Mouse (Mus musculus): ENCODE measurements around the gene Gzmk.
"Not testable (repeated sequence)": the region's sequence is repeated elsewhere in the genome, so short reads cannot be mapped to it uniquely, and the experiment has no call there.

The Gzmk gene

DNA sequence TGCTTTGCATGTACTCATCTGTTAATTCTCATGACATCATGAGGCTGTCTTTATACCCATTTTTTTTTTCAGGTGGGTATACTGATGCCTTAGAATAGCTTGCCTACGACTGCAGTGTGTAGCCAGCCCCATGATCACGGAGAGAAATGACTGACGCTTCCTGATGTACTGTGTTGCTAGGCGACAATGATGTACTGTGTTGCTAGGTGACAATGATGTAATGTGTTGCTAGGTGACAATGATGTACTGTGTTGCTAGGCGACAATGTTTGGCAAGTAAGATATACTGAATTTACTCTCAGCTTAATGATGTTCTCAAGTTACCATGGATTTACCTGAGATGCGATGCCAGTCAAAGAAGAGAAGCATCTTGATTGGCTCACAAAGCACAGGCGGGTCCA, at the start of gene Gzmk:
Gene Gzmk (minus strand): TSS at position 98 of the 400 bp plus-strand sequence.
- no peak for DNase-seq (ENCODE audit: low read depth, low spot score)

DNA sequence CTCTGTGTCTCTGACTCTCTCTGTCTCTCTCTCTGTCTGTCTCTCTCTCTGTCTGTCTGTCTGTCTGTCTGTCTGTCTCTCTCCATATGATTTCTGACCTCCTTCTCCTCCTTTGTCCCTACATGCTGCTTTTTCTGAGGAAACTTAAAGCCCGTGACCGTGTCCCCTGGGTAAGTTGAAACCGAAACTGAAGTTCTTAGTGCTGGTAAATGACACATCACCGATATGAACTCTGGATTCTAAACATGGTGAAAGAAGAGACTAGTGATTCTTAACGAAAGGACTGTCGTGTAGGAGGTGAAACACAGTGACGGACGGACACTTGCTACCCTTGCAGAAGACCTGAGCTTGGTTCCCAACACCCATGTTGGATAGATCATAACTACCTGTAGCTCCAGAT, 45.5 kb upstream of the Gzmk start:
- no peak for DNase-seq (ENCODE audit: low read depth, low spot score)

DNA sequence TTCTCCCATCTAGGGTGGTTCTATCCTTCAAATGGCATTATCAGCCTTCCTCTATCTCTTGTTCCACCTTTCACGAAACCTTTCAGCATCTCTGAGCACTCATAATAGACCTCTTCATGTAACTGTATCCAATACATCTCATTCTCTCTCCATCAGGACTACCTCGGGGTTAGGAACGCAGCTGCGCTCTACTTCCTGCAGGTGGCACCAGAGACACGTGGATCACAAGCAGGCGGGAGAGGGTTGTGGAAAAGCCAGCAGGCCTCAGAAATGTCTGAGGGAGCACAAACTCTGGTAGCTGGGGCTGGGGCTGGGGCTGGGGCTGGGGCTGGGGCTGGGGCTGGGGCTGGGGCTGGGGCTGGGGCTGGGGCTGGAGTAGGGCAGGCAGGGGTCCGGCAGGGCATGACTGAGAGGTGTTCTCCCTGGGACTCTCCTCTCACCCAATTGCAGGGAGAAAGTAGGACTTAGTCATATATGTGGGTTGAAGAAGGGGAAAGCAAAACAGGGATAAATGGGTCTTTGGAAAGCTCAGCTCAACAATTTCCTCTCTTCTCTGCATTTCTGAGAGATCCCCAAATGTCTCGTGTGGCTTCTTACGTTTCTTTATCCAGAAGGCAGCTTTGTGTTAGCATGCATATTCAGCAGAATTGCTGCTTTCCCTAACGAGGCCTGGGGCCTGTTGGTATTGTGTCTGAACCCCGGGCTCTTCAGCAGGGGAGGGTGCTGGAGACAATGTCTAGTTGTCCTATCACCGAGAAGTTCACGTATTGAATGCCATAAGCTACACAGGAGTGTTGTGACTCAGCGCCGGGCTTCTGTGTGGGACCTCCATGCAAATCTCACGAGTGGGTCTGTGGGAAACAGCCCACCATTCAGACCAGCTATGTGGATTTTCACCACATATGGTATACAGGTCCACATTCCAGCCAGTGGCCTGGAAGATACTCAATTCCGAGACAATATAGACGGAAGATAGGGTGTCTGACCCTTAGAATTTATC, 44.4 kb upstream of the Gzmk start:
- DNase-seq (ENCODE audit: low read depth, low spot score): peak; percentile 86

DNA sequence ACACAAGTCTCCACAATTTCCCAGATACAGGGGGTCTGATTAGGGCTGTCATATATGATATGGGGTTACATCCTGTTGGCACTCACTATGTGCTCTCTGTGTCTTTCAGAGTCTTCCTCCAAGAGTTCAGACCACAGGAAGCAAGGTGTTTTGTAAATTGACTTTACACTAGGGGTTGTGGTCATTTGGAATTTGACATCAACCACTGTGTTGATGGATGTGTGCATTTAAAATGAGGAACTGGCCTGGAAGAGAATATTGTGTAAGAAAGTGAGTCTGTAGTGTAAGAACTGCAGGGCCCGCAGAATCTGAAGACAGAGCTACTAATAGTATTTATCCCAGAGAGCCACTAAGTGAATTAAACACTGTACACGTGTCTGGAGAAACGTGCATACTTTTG, 41.5 kb upstream of the Gzmk start:
- DNase-seq (ENCODE audit: low read depth, low spot score): peak; percentile 20

DNA sequence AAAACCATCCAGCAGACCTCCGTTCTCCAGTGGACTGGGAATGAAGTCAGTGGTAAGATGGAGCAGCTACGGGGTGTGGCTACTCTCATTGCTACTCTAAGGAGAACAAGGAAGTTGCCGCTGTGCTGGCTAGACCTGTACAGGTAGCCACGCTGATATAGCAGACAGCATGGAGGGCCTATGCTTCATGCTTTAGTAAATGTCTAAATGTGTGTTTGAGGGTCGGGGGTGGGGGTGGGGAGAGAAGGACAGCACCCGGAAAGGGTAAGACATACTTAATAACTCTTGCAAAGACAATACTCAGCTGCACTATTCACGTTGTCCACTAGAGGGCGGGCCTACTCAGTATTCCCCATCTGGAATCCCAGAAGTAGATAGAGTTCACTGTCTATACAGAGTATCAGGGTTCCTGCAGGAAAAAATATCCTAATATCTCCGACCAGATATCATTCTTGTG, 40.8 kb upstream of the Gzmk start:
- peak; percentile 89 for DNase-seq (ENCODE audit: low read depth, low spot score)

DNA sequence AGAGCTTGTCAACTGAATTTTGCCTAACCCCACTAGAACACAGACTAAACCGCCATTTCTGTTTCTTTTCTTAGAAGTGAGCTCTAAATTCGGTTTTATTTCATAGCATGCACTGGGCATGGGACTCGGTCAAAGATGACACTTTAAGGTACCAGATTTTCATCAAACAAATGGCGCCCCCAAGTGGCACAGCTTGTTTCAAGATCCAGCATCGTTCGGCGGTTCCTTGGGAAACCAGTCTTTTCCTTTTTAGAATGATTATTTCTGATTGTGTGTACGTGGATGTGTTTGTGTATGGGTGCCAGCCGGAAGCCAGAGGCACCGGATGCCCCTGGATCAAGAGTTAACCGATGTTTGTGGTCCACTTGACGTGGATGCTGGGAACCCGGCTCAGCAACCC, 39.5 kb upstream of the Gzmk start:
- DNase-seq (ENCODE audit: low read depth, low spot score): peak; percentile 81

DNA sequence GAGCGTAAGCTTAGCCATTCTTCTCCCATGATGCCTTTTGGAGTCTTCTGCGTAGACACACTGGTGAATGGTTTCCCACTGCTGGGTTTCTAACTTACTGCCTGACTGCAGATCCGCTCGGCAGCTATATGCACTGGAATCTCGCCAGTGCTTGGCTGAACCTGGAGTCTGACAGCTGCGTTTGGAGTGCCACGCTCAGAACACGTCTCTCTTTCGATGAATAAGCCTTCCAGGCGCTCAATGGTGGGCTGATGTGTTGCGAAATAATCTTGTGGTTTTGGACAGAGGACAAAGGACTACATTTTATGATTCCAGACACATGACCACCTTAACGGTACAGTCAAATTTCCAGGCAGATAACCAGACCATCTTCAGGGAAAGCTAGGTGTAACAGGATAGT, 37.1 kb upstream of the Gzmk start:
- DNase-seq (ENCODE audit: low read depth, low spot score): peak; percentile 44

DNA sequence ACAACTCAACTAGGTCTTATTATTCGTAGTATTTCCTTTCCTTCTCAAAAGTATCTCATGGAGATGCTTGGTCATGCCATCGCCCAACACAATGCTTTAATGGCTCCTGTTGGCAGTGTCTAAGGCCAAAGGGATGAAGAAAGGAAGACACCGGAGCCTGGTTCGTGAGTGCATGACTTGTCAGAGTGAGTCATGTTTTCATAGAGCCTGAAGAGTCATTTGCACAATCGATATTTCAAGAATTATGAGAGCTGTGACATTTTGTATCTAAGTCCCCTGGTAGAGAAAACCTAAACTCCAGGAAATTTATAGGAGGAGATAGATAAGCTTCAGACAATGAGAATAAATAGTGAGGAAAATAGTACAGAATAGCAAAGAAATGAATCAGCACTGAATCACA, 33.5 kb upstream of the Gzmk start:
- DNase-seq (ENCODE audit: low read depth, low spot score): peak; percentile 15

DNA sequence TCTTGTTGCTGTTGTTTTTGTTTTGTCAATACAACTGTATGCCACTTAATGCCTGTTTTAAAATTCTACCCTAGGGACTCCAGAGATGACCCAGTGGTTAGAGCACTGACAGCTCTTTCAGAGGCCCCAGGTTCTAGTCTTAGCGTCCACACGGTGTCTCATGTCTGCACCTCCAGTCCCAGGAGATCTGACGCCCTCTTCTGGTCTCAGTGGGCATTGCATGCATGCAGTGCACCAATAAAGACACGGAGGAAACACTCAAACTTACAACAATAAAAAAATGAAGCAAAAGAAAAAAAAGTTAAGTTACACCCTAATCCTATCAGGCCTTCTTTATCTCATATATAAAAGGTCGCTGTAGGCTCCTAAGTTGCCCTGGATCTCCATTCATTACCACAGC, 31.5 kb upstream of the Gzmk start:
- DNase-seq (ENCODE audit: low read depth, low spot score): no peak

DNA sequence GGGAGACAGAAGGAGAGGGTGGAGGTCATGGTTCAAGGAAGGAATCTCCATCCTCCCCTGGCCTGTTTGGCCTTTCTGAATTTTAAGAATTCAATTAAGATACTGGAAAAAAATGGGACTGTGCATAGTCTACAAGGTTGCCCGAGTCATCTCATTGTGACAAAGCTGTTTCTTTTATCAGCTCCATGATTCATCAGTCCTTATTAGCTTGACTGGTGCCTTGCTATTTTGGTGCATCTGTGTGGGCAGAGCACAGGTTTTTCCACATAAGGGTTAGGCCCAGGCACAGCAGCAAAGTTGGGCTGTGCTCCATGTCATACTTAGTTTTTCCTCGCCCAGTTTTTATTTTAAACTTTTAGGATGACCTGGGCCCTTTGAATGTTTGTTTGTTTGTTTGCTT, 31.1 kb upstream of the Gzmk start:
- DNase-seq (ENCODE audit: low read depth, low spot score): no peak

DNA sequence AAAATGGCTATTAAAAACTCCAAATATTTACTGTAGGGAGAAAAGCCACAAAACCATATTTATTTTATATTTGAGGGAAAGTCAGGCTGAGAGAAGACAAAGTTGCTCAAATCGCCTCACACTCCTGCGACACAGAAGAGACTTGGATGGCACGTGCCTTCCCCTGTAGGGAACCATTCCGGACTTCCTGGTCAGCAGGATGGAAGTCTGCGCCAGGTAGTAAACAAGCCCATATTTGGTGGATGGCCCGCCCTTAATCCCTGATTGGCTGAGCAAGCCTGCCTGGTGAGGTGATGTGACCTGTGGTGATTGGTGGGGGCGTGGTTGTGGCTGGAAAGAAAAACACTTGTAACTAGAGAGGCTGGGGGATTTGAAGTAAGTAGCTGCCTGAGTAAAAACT, 26.9 kb upstream of the Gzmk start:
- DNase-seq (ENCODE audit: low read depth, low spot score): not testable (repeated sequence)

DNA sequence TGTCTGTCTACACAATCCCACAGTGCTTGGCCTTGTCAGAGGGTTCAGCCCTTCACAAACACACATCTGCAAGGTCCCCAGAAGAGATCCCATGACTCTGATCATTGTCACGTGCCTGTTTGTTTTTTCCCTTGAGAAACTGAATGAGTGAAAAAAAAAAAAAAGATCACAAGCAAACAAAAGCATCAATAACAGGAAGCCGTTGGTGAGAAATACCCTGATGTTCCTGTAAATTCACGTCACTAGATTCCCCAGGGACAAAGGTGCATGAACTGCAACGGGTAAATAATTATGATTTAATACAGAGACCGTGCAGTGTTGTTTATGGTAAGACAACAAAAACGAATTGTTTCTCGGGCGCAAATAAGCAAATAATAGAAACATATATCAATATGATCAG, 19.3 kb upstream of the Gzmk start:
- no peak for DNase-seq (ENCODE audit: low read depth, low spot score)

DNA sequence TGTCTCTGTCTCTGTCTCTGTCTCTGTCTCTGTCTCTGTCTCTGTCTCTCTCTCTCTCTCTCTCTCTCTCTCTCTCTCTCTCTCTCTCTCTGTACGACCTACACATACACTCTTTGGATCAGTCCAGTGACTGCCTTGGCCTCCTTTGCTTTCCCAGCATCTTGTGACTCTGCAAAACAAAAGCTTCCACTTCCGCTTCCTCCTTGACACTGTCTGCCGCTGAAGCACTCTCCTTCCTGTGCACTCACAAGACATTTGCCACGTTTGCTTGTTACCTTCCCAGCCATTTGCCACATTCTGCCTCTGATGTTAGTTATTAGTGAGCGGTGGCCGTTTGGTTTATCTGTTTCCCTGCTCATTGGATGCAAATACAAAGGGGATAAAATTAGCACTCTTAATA, 16.4 kb upstream of the Gzmk start:
- no peak for DNase-seq (ENCODE audit: low read depth, low spot score)

DNA sequence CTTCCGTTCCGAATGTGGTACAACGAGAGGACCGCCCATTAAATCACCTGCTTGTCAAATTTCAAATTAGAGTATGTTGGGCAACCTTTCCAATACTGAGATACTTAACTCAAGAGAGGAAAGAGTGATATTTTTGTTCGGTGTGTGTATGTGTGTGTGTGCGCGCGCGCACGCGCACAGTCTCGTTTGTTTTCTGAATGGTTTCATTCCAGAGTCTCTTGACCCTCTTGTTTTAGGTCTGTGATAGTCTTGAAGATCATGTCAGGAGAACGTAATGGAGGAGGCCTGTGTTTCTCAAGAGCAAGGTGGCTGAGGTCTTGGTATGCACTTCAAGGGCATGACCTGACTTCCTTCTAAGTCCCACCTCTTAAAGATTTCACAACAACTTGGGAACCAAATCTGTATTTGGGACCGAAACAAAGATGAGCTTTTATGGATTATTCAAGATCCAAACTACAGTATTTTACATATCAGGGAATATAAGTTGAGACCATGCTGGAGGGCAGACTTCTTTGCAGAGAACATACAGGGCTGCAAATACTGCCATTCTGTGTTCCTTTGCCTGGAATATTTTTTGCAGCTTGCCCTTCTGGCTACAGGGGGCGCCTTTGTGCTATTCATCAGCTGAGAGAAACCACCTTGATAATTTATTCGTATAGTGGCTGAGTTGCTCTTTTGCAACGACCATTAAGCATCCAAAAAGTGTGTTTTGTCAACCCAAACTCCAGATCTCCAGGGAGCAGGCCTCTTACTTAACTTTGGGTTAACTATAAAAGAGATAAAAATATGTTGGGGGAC, 2.2 kb upstream of the Gzmk start:
- no peak for DNase-seq (ENCODE audit: low read depth, low spot score)

DNA sequence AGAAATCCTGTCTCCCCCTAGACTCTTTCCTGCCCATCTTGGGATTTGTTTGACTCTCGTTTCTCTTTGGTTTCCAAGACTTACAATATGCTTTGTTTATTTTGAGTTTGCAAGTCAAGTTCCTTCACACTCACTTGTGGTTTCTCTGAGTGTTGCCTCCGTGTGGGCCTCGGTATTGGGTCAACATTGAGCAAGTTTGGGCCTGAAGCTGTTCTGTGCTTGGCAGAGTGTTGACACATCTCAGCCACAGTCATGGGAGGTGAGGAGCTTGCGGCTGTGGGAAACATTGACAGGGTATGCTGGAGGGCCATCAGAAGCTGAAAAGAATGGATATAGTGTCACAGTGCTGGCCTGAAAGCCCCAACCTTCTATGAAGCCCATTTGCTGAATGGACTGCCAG, 1.4 kb upstream of the Gzmk start:
- DNase-seq (ENCODE audit: low read depth, low spot score): no peak

DNA sequence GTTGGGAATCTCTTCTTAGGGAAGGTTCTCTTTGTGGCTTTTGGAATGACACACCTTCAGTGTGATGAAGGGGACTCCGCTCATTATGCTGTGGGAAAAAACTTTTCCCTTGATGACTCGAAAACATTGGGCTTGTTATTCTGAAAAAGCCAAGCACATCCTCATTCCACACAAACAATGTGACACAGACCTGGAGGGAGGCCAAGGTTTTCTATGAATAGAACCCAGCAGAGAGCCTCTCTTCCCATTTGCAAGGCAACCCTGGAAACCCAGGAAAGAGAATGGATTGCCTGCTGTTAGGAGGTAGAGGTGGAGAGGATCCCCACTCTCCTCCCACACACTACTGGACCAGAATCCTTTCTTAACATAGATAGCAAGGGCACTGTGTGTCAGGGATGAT, 1.6 kb downstream of the Gzmk start:
- DNase-seq (ENCODE audit: low read depth, low spot score): peak; percentile 82

DNA sequence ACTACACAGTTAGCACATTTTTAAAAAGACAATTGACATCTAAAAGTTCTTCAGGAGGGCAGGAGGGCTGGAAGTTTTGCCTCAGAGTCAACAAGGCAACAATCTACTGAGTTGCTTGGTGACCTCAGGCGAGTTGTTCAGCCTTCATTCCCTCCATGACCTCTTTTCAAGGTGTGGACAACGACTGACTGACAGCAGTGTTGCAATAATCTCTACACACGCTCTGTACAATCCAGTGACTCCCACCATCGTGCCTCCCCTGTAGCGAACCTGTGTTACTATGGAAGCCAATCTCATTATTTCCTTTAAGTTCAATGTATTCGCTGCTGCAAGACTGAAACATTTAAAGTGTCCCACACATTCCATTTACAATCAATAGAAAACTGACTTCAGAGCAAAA, 3.9 kb downstream of the Gzmk start:
- DNase-seq (ENCODE audit: low read depth, low spot score): no peak

DNA sequence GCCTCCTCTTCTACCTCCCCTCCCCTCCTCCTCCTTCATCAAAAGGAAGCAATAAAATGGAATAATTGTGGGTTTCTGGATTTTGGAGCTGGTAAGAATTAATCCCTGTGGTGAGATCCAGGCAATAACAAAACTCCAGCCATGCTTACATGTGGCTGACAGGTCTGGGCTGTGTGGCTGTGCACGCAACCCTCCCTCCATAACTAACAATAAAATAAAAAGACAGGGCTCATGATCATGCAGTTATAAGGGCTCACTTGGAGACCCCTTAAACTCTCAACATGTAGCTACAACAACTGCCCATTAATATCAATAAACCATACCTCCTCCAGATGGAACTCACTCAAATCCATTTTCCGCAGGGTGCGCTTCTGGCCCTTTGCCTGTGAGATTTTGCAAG, 11.8 kb downstream of the Gzmk start:
- no peak for DNase-seq (ENCODE audit: low read depth, low spot score)

DNA sequence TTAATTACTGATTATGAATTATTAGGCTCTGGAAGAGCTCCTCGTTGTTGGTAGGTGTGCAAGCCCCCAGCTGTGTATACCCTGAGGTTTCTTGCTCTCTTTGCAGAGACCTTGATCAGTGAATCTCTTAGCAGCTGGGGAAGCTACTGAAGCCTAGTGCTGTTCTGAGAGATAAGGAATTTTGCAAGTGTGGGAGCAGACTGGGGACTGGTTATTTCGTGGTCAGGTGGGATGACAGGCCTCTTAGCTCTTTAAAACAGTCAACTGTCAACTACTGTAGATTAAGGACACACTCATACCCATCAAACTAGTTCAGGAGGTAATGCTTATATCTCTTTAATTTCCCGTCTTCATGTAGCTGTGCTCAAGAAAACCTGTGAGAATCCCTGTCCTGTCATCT, 13.3 kb downstream of the Gzmk start:
- DNase-seq (ENCODE audit: low read depth, low spot score): no peak

DNA sequence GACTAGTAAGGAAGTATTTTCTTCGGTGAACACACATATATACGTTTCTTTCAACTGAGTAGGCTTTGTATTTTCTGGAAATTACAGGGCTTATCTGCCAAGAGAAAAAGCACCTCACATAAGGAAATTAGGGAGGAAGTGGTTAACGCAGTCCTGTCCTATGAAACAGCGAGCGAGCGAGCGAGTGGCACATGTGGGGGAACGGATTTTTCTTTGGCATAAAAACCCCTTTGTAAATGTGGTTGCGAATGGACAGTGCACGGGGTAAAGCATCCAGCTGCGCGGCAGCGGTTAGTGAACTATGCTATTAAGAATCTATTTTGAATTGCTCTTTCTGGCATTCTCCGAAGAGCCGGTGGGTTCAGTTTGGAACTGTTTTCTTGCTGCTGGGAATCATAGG, 14.4 kb downstream of the Gzmk start:
- DNase-seq (ENCODE audit: low read depth, low spot score): no peak

DNA sequence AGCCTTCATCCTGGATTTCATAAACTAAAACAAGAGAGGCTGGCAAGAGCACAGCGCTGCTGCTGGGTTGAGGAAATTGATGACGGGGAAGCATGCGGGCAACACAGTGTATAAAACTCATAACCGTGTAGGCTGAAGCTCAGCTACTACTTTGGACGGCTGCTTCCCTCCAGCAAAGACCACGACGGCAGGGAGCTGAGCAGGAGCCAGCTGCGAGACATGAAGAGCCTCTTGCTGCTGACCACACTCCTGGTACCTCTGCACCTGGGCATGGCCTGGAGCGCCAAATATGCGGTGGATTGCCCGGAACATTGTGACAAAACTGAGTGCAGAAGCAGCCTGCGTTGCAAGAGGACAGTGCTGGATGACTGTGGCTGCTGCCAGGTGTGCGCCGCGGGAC, 16.1 kb downstream of the Gzmk start, which contains the start of gene Esm1:
Gene Esm1 (plus strand): TSS at position 36 of the 400 bp plus-strand sequence.
- DNase-seq (ENCODE audit: low read depth, low spot score): no peak

DNA sequence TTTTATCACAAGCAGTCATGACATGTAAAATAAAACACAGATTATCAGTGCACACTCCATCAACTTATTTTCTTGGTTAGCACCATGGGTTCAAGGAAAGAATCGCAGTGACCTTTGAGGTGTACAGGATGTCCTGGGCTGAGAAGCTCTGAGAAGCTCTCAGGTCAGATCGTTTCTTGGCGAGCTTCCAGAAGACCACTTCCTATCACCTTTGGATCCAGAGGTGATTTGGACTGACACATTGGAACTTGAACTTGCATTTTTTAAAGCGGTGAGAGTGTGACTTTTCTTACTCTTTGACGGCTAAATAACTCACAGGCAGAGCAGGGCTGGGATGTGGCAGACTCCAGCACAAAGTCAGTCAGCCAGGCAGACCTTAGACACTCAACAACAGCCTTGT, 20.4 kb downstream of the Gzmk start:
- no peak for DNase-seq (ENCODE audit: low read depth, low spot score)

DNA sequence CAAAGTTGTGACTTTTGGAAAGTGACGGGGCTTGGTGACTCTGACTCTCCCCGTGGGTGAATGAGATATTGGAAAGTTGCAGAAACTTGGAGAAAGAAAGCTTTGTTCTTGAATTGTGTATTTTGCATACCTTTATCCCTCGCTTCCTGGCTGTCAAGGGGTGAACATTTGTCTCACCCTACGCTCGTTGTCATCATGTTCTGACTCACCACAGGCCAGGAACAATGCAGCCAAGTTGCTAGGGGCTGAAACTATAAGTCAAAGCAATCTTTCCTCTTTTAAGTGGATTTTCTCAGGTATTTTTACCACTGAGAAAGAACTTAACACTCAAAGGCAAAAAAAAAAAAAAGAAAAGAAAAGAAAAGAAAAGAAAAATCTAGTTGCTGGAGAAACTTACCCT, 22.6 kb downstream of the Gzmk start:
- peak; percentile 61 for DNase-seq (ENCODE audit: low read depth, low spot score)
